In the genomic region with DNA sequence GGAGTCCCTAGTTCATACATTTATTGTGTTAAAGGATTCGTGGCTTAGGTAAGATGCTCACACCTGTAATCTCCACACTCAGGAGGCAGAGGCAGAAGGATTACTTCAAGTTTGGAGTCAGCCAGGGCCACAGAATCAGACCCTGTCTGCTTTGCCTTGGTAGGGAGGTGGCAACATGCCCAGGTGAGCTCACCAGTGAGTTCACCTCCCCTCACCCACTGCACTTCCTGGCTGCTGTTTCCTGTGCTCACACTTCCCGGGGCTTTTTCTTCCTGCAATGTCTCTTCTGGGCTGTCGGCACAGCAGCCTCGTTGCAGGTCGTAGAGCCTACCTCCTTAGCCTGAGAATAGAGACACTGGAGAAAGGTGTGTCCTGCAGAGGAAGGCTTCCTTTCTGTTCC, we compare ENCODE assay signal across 21 mouse cellular contexts. TPM values are rescaled to one million over a fixed set of nuclear protein-coding genes. Genes with fewer than 3 reads are reported as not detected.
DNase-seq lines count a peak whose midpoint lies in the region; ATAC-seq lines count a peak whose summit lies in the region.
"Had no signal": no experiment of that assay in that cellular context is flagged by ENCODE, and none has a peak within 500 bp of the region (broad histone marks: within the 10 kb centered on the region; RNA-seq: fewer than 3 reads in every experiment).

No protein-coding gene starts in this region.

- no peak overlapping the region for H3K9ac ChIP-seq in kidney, embryonic 15.5 days
- H3K9ac ChIP-seq: embryonic facial prominence, embryonic 15.5 days; heart, embryonic 15.5 days; liver, postnatal 0 days; midbrain, embryonic 12.5 days had no signal

- no peak overlapping the region for H3K4me3 ChIP-seq in kidney, embryonic 15.5 days (replicated peaks)
- H3K4me3 ChIP-seq: embryonic facial prominence, embryonic 15.5 days; forebrain, embryonic 10.5 days; heart, embryonic 15.5 days; hindbrain, embryonic 13.5 days; midbrain, embryonic 12.5 days had no signal

- peaks cover 21% of the 10 kb centered on the region for H3K4me1 ChIP-seq in kidney, embryonic 15.5 days

- 0 out of 2 replicates have a peak overlapping the region, but pooled peaks have one; percentile 6 for H3K27ac ChIP-seq in kidney, embryonic 15.5 days
- H3K27ac ChIP-seq: embryonic facial prominence, embryonic 15.5 days; forebrain, embryonic 10.5 days; heart, embryonic 15.5 days; hindbrain, embryonic 13.5 days; macrophage; midbrain, embryonic 12.5 days had no signal

- H3K9me3 ChIP-seq in kidney, embryonic 15.5 days (replicated peaks) = no peaks in the 10 kb centered on the region
- H3K9me3 ChIP-seq: embryonic facial prominence, embryonic 15.5 days; forebrain, embryonic 10.5 days; heart, embryonic 15.5 days; hindbrain, embryonic 13.5 days; midbrain, embryonic 12.5 days had no signal

- no peak for DNase-seq in kidney, postnatal 36 days
- peak; percentile 22 for DNase-seq in lung, postnatal 36 days
- DNase-seq in lung, postnatal 14 days = no peak
- peak; percentile 48 for DNase-seq in thymus, postnatal 14 days
- no peak for DNase-seq in right cerebral cortex, postnatal 25 days
- no peak for DNase-seq in frontal cortex, postnatal 10 days (ENCODE audit: low spot score in 2 of 2)
- DNase-seq: adrenal gland, adult 2 months; cerebellum, postnatal 10 days; gastrocnemius, postnatal 14 days; liver; liver, postnatal 0 days; retina, postnatal 1 day had no signal

- no peak for ATAC-seq in kidney, embryonic 15.5 days (replicated peaks; ENCODE audit: low FRiP score)
- peak; percentile 87 for ATAC-seq in activated CD4-positive, CD25-positive, alpha-beta regulatory T cell, adult 4 months
- ATAC-seq: intestine, embryonic 16.5 days; liver, postnatal 0 days had no signal

- 53% methylated on average over 5 of the region's 5 CpGs for WGBS in kidney, embryonic 15.5 days

- H3K36me3 ChIP-seq in kidney, embryonic 15.5 days = peaks cover 66% of the 10 kb centered on the region

- H3K27me3 ChIP-seq in kidney, embryonic 15.5 days = no peaks in the 10 kb centered on the region
- H3K27me3 ChIP-seq: embryonic facial prominence, embryonic 15.5 days; heart, embryonic 15.5 days had no signal

- H3K4me2 ChIP-seq in kidney, embryonic 15.5 days = no peak overlapping the region
- H3K4me2 ChIP-seq: embryonic facial prominence, embryonic 15.5 days; heart, embryonic 15.5 days; hindbrain, embryonic 13.5 days; midbrain, embryonic 12.5 days had no signal

RNA-seq across cellular contexts. Expression of gene Micall1, which starts 6.6 kb away (rescaled TPM):
- 8.6 and 11.0 TPM in 2 replicates for polyA plus RNA-seq in kidney, embryonic 15.5 days (2015; fragmentation: Nextera tagmentation; extraction: Ambion mirVana)
- 10 to 100 TPM; 11.1 to 11.3 TPM for polyA plus RNA-seq in activated CD4-positive, CD25-positive, alpha-beta regulatory T cell, adult 4 months (2017; shearing (Covaris generic))

RNA-seq across cellular contexts. Expression of gene Polr2f, which starts 25.5 kb away (rescaled TPM):
- 303 and 317 TPM in 2 replicates for polyA plus RNA-seq in kidney, embryonic 15.5 days (2015; fragmentation: Nextera tagmentation; extraction: Ambion mirVana)
- 100 to 1,000 TPM; 105 to 132 TPM for polyA plus RNA-seq in activated CD4-positive, CD25-positive, alpha-beta regulatory T cell, adult 4 months (2017; shearing (Covaris generic))

RNA-seq across cellular contexts. Expression of gene 1700088E04Rik, which starts 25.8 kb away (rescaled TPM):
- 7.7 and 10.5 TPM in 2 replicates for polyA plus RNA-seq in kidney, embryonic 15.5 days (2015; fragmentation: Nextera tagmentation; extraction: Ambion mirVana)
- 1 to 10 TPM; 7.0 to 7.3 TPM for polyA plus RNA-seq in activated CD4-positive, CD25-positive, alpha-beta regulatory T cell, adult 4 months (2017; shearing (Covaris generic))

RNA-seq across cellular contexts. Expression of gene Eif3l, which starts 40.3 kb away (rescaled TPM):
- 243 and 247 TPM in 2 replicates for polyA plus RNA-seq in kidney, embryonic 15.5 days (2015; fragmentation: Nextera tagmentation; extraction: Ambion mirVana)
- polyA plus RNA-seq in activated CD4-positive, CD25-positive, alpha-beta regulatory T cell, adult 4 months (2017; shearing (Covaris generic)) = 100 to 1,000 TPM; 241 to 298 TPM

RNA-seq across cellular contexts. Expression of gene Sox10, which starts 49.8 kb away (rescaled TPM):
- polyA plus RNA-seq in kidney, embryonic 15.5 days (2015; fragmentation: Nextera tagmentation; extraction: Ambion mirVana) = 0.40 and 0.96 TPM in 2 replicates
- polyA plus RNA-seq in activated CD4-positive, CD25-positive, alpha-beta regulatory T cell, adult 4 months (2017; shearing (Covaris generic)) = not detected
- polyA plus RNA-seq: macrophage had no signal

Comparison
In these comparisons a context has a peak if more than half of its experiments do, and no peak if none do; other contexts are left out.
1. DNase-seq: peak in lung, postnatal 36 days (single experiment) and thymus, postnatal 14 days (single experiment); none in kidney, postnatal 36 days (0 of 2), lung, postnatal 14 days (single experiment), right cerebral cortex, postnatal 25 days (single experiment) and frontal cortex, postnatal 10 days (0 of 2).